Mouse (Mus musculus): ENCODE measurements around the gene Prkcg.

- no peak for TF ChIP-seq CTCF (IDR thresholded peaks at IDR 0.05; ENCODE audit: low read depth)
- TF ChIP-seq EP300 (IDR thresholded peaks at IDR 0.05; ENCODE audit: low read depth), result no peak
These were observed 65.9 kb downstream of the Prkcg start for GRCm38 (mm10) chr7:3354850-3355249.
